16 mouse cellular contexts compared by ENCODE assay signal in genomic region chr6:100190803-100191559, GRCm38 (mm10).
"Had no signal": no experiment of that assay in that cellular context is flagged by ENCODE, and none has a peak within 500 bp of the region (broad histone marks: within the 10 kb centered on the region; RNA-seq: fewer than 3 reads in every experiment).

No protein-coding gene starts in this region.

- ATAC-seq: liver, embryonic 12.5 days had no signal

- DNase-seq: kidney, adult 11 months; kidney, adult 8-10 months; kidney, postnatal 10 days; kidney, postnatal 4 days; layer of hippocampus, adult 9-11 months; liver; lung, adult 18-20 months; lung, postnatal 10 days; lung, postnatal 4 days; midbrain, embryonic 14.5 days; retina, postnatal 1 day; right cerebral cortex, postnatal 25 days; spleen, adult 18-20 months; thymus, adult 18-20 months; thymus, postnatal 36 days had no signal
